Mouse (Mus musculus) heart, embryonic 16.5 days (tissue): Measurements from ENCODE around the gene Gp1ba. TPM values are rescaled to one million over a fixed set of nuclear protein-coding genes. Genes with fewer than 3 reads are reported as not detected.

Experiments used
- ATAC-seq: fragments of 200-750 bp; cut with Nextera tagmentation; replicated peaks from 2 replicates; pipeline ENCODE4 v1.8.0; 2017; ENCODE audit warnings: moderate number of reproducible peaks; ENCODE audit not compliant: insufficient read depth, low FRiP score; ENCODE audit errors: extremely low read depth
- H3K27ac ChIP-seq: fragments of 300-500 bp; sonication (generic); 2 replicates; pipeline ENCODE4 v1.5.1; 2014; ENCODE audit warnings: mild to moderate bottlenecking, low read length, control low read depth, moderate library complexity
- H3K27me3 ChIP-seq: fragments of 300-500 bp; sonication (generic); 2 replicates; pipeline ENCODE4 v1.6.1; 2014; ENCODE audit warnings: low read length, mixed read lengths; ENCODE audit not compliant: control insufficient read depth, insufficient read depth
- H3K36me3 ChIP-seq: fragments of 300-500 bp; sonication (generic); 2 replicates; pipeline ENCODE4 v1.6.1; 2014; ENCODE audit not compliant: control insufficient read depth, insufficient read depth
- H3K4me1 ChIP-seq: fragments of 300-500 bp; sonication (generic); 2 replicates; pipeline ENCODE4 v1.6.1; 2014; ENCODE audit warnings: low read length, mixed read lengths; ENCODE audit not compliant: control insufficient read depth, insufficient read depth
- H3K4me2 ChIP-seq: fragments of 300-500 bp; sonication (generic); 2 replicates; pipeline ENCODE4 v1.6.1; 2014; ENCODE audit warnings: low read depth, mild to moderate bottlenecking, control low read depth, low read length
- H3K4me3 ChIP-seq: fragments of 300-500 bp; sonication (generic); 2 replicates; pipeline ENCODE4 v1.5.1; 2014; ENCODE audit warnings: mild to moderate bottlenecking, control low read depth, low read length
- H3K9ac ChIP-seq: fragments of 300-500 bp; sonication (generic); 2 replicates; pipeline ENCODE4 v1.6.1; 2014; ENCODE audit warnings: low read length, control low read depth
- H3K9me3 ChIP-seq: fragments of 300-500 bp; sonication (generic); replicated peaks from 2 replicates; pipeline ENCODE4 v1.6.1; 2016; ENCODE audit warnings: low read length; ENCODE audit not compliant: control insufficient read depth
- WGBS: fragments of 180-500 bp; shearing (Covaris S2); extraction: QIAGEN DNeasy Blood & Tissue Kit; methylation state at CpG from one replicate; pipeline ENCODE4 v1.1.7; 2014; 5-methylcytosine and 5-hydroxymethylcytosine counted together
- polyA plus RNA-seq: library from polyadenylated mRNA; unstranded; fragments of >200 nt; fragmentation: Nextera tagmentation; extraction: Ambion mirVana; gene quantifications from 2 replicates; pipeline ENCODE4 v1.2.1, GENCODE M21; 2015

Gene Gp1ba
- polyA plus RNA-seq, 1 experiment from 2014 or later: 0.38 TPM

GRCm38 (mm10) chr11:70638293-70638692, 629 bp upstream of the Gp1ba start:
- H3K4me1 ChIP-seq: peaks cover 11% of the 10 kb centered on the region
- H3K27ac ChIP-seq: peak overlapping the region; percentile 17
- H3K9me3 ChIP-seq: no peaks in the 10 kb centered on the region
- no peak overlapping the region for H3K9ac ChIP-seq
- ATAC-seq: no peak
- no peak overlapping the region for H3K4me2 ChIP-seq
- 75% methylated on average over 1 of the region's 1 CpGs for WGBS
- no peak overlapping the region for H3K4me3 ChIP-seq
- no peaks in the 10 kb centered on the region for H3K27me3 ChIP-seq
- 0 out of 2 replicates have a peak, but pooled peaks cover 2% of the 10 kb centered on the region for H3K36me3 ChIP-seq

- H3K27me3 ChIP-seq: no peaks in the 10 kb centered on the region
- H3K4me3 ChIP-seq: no peak overlapping the region
- peaks cover 11% of the 10 kb centered on the region for H3K4me1 ChIP-seq
- H3K27ac ChIP-seq: no peak overlapping the region
- no peak for ATAC-seq
- H3K9ac ChIP-seq: no peak overlapping the region
- peaks cover 14% of the 10 kb centered on the region for H3K36me3 ChIP-seq
- no peaks in the 10 kb centered on the region for H3K9me3 ChIP-seq
- WGBS: 76% methylated on average over 8 of the region's 8 CpGs
- H3K4me2 ChIP-seq: no peak overlapping the region
Observed at GRCm38 (mm10) chr11:70639976-70640375, 1.1 kb downstream of the Gp1ba start.

- H3K27me3 ChIP-seq: no peaks in the 10 kb centered on the region
- WGBS: 79% methylated on average over 7 of the region's 7 CpGs
- H3K4me2 ChIP-seq: no peak overlapping the region
- peaks cover 19% of the 10 kb centered on the region for H3K36me3 ChIP-seq
- no peak overlapping the region for H3K27ac ChIP-seq
- no peak for ATAC-seq
- no peak overlapping the region for H3K4me3 ChIP-seq
- peaks cover 24% of the 10 kb centered on the region for H3K4me1 ChIP-seq
- H3K9ac ChIP-seq: no peak overlapping the region
- H3K9me3 ChIP-seq: no peaks in the 10 kb centered on the region
Observed at GRCm38 (mm10) chr11:70641241-70641640, 2.3 kb downstream of the Gp1ba start.

- ATAC-seq: no peak
- 91% methylated on average over 6 of the region's 6 CpGs for WGBS
- H3K9me3 ChIP-seq: no peaks in the 10 kb centered on the region
- H3K27me3 ChIP-seq: no peaks in the 10 kb centered on the region
- no peak overlapping the region for H3K9ac ChIP-seq
- H3K36me3 ChIP-seq: peaks cover 19% of the 10 kb centered on the region
- H3K4me1 ChIP-seq: peaks cover 26% of the 10 kb centered on the region
- H3K27ac ChIP-seq: no peak overlapping the region
- H3K4me3 ChIP-seq: no peak overlapping the region
- H3K4me2 ChIP-seq: no peak overlapping the region
Observed at GRCm38 (mm10) chr11:70643051-70643450, 4.1 kb downstream of the Gp1ba start.

- Histone ChIP-seq H3K27me3 (no peaks in the 10 kb centered on the region), H3K27ac (no peak overlapping the region), H3K9ac (no peak overlapping the region), H3K9me3 (no peaks in the 10 kb centered on the region), H3K4me2 (no peak overlapping the region), H3K36me3 (peaks cover 31% of the 10 kb centered on the region), H3K4me1 (peaks cover 28% of the 10 kb centered on the region), H3K4me3 (no peak overlapping the region)
- WGBS: 89% methylated on average over 8 of the region's 8 CpGs
- ATAC-seq: no peak
Observed at GRCm38 (mm10) chr11:70644564-70645103, 5.7 kb downstream of the Gp1ba start.

GRCm38 (mm10) chr11:70645461-70646258, 6.7 kb downstream of the Gp1ba start:
- Histone ChIP-seq H3K4me3 (peak overlapping the region; percentile 68), H3K36me3 (peaks cover 38% of the 10 kb centered on the region), H3K4me1 (peaks cover 30% of the 10 kb centered on the region), H3K4me2 (peak overlapping the region; percentile 89), H3K27ac (peak overlapping the region; percentile 96), H3K9ac (peak overlapping the region; percentile 85), H3K27me3 (no peaks in the 10 kb centered on the region), H3K9me3 (no peaks in the 10 kb centered on the region)
- WGBS: 75% methylated on average over 12 of the region's 12 CpGs
- no peak for ATAC-seq

- 23% methylated on average over 3 of the region's 3 CpGs for WGBS
- Histone ChIP-seq H3K4me1 (peaks cover 35% of the 10 kb centered on the region), H3K4me2 (peak overlapping the region; percentile 89), H3K9me3 (no peaks in the 10 kb centered on the region), H3K9ac (peak overlapping the region; percentile 85), H3K27ac (peak overlapping the region; percentile 96), H3K36me3 (peaks cover 44% of the 10 kb centered on the region), H3K27me3 (no peaks in the 10 kb centered on the region), H3K4me3 (peak overlapping the region; percentile 68)
- ATAC-seq: no peak
Observed at GRCm38 (mm10) chr11:70646259-70646555, 7.3 kb downstream of the Gp1ba start.

GRCm38 (mm10) chr11:70646691-70647650, 8.0 kb downstream of the Gp1ba start, which contains the start of the genes Rnf167 and Slc25a11:
Rnf167 (plus strand) TSS chr11:70647235.
Slc25a11 (minus strand) TSS chr11:70647479.
- H3K9me3 ChIP-seq: no peaks in the 10 kb centered on the region
- peak within 1 kb of the TSS; percentile 88 for H3K9ac ChIP-seq
- H3K4me1 ChIP-seq: peaks cover 42% of the 10 kb centered on the region
- H3K36me3 ChIP-seq: peaks cover 50% of the 10 kb centered on the region
- peak; percentile 91 for ATAC-seq
- peak within 1 kb of the TSS; percentile 89 for H3K4me2 ChIP-seq
- under 1% methylated on average over 63 of the region's 63 CpGs for WGBS
- peak within 1 kb of the TSS; percentile 97 for H3K27ac ChIP-seq
- peak within 1 kb of the TSS; percentile 77 for H3K4me3 ChIP-seq
- no peaks in the 10 kb centered on the region for H3K27me3 ChIP-seq
